Comparison of ENCODE assay signal across 13 mouse cellular contexts in the genomic region with DNA sequence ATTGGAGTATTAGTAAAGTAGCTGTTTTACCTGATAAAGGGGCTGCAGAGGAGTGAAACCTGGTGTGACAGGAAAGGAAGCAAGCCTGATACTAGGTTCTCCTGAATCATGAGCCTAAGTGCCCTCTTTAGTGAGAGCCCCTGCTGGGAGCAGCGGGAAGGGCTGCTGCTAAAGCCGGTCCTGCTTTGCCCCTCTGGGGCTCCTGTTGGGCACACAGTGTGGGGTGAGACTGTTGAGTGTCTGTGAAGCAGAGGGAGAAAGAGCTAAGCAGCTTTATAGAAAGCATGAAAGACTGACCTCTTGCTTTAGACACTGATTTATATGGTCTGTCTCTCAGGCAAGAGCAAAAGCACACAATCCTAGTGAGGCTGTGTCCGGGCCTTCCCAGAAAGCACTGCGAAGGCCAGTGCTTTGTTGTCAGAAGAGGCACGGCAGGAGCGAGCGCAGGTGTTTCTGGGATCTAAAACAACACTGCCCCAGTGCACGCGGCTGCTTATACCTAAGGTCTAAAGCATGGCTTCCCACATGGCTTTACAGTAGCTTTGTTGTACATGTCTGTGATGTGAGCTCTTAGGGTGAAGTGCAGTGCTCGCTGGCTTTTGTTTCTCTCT. TPM values are rescaled to one million over a fixed set of nuclear protein-coding genes. Genes with fewer than 3 reads are reported as not detected.
A peak's percentile ranks its signal among the peaks of the same experiment; 100 is the strongest.
DNase-seq lines count a peak whose midpoint lies in the region; ATAC-seq and TF ChIP-seq lines count a peak whose summit lies in the region.
"Had no signal": no experiment of that assay in that cellular context is flagged by ENCODE, and none has a peak within 500 bp of the region (broad histone marks: within the 10 kb centered on the region; RNA-seq: fewer than 3 reads in every experiment).

No protein-coding gene starts in this region.

- no peaks in the 10 kb centered on the region for H3K9me3 ChIP-seq in forebrain, embryonic 14.5 days (replicated peaks; ENCODE audit: control insufficient read depth, low read length)
- H3K9me3 ChIP-seq in midbrain, embryonic 11.5 days (ENCODE audit: control insufficient read depth, low read length), result no peaks in the 10 kb centered on the region

- no peak overlapping the region for H3K9ac ChIP-seq in forebrain, embryonic 14.5 days (ENCODE audit: low read length)
- H3K9ac ChIP-seq in midbrain, embryonic 11.5 days (ENCODE audit: low read length), result 0 out of 2 replicates have a peak overlapping the region, but pooled peaks have one; percentile 7

- H3K27me3 ChIP-seq in forebrain, embryonic 14.5 days (replicated peaks; ENCODE audit: control insufficient read depth, insufficient read depth, low read length), result no peaks in the 10 kb centered on the region
- H3K27me3 ChIP-seq in midbrain, embryonic 11.5 days (ENCODE audit: control insufficient read depth, insufficient read depth, low read length), result no peaks in the 10 kb centered on the region

- peaks cover 7% of the 10 kb centered on the region; the same call in 1 of the 2 replicates for H3K4me1 ChIP-seq in forebrain, embryonic 14.5 days (ENCODE audit: control insufficient read depth, insufficient read depth, low read length)
- H3K4me1 ChIP-seq in midbrain, embryonic 11.5 days (ENCODE audit: control insufficient read depth, insufficient read depth, low read length), result peaks cover 13% of the 10 kb centered on the region

- H3K36me3 ChIP-seq in forebrain, embryonic 14.5 days (ENCODE audit: control insufficient read depth, insufficient read depth, low read length), result no peaks in the 10 kb centered on the region
- H3K36me3 ChIP-seq in midbrain, embryonic 11.5 days (ENCODE audit: control insufficient read depth, insufficient read depth, low read length), result no peaks in the 10 kb centered on the region
- H3K36me3 ChIP-seq: G1E had no signal

- H3K4me2 ChIP-seq in forebrain, embryonic 14.5 days (ENCODE audit: low read length), result peak overlapping the region; percentile 17; the same call in 1 of the 2 replicates
- H3K4me2 ChIP-seq in midbrain, embryonic 11.5 days, result no peak overlapping the region

- peak; percentile 23; the same call in 1 of the 2 replicates for TF ChIP-seq CTCF in layer of hippocampus, adult 2 months (conservative IDR thresholded peaks at IDR 0.05)

- no peak overlapping the region for H3K4me3 ChIP-seq in layer of hippocampus, adult 2 months
- no peak overlapping the region for H3K4me3 ChIP-seq in forebrain, embryonic 14.5 days (ENCODE audit: low read depth, low read length)
- H3K4me3 ChIP-seq in midbrain, embryonic 11.5 days (ENCODE audit: low read depth, low read length), result no peak overlapping the region

- DNase-seq in layer of hippocampus, adult 2 months (ENCODE audit: low spot score in 2 of 2), result no peak
- DNase-seq in layer of hippocampus, postnatal 25 days (ENCODE audit: extremely low spot score in 1 of 2, low spot score in 1 of 2), result no peak
- peak; percentile 40 for DNase-seq in forebrain, embryonic 14.5 days (ENCODE audit: low spot score)
- peak; percentile 89 for DNase-seq in midbrain, embryonic 11.5 days (ENCODE audit: low spot score, missing footprints)
- no peak for DNase-seq in left cerebral cortex, adult 8-10 months (ENCODE audit: low spot score in 2 of 2)
- DNase-seq in urinary bladder, postnatal 25 days (ENCODE audit: low spot score), result no peak
- DNase-seq in spleen, postnatal 10 days (ENCODE audit: low spot score in 2 of 2), result no peak
- DNase-seq: cerebellum, postnatal 25 days; left cerebral cortex, postnatal 4 days; lung, postnatal 10 days; thymus, postnatal 14 days had no signal

- peak; percentile 62 for ATAC-seq in forebrain, embryonic 14.5 days
- ATAC-seq in midbrain, embryonic 11.5 days (ENCODE audit: low FRiP score), result peak; percentile 66
- ATAC-seq: intestine, embryonic 16.5 days had no signal

- no peak overlapping the region for H3K27ac ChIP-seq in layer of hippocampus, adult 2 months
- peak overlapping the region; percentile 22; the same call in 1 of the 2 replicates for H3K27ac ChIP-seq in forebrain, embryonic 14.5 days (ENCODE audit: low read depth, low read length)
- peak overlapping the region; percentile 17; the same call in 1 of the 2 replicates for H3K27ac ChIP-seq in midbrain, embryonic 11.5 days (ENCODE audit: low read depth, low read length)

- WGBS in forebrain, embryonic 14.5 days, result 7% methylated on average over 10 of the region's 10 CpGs
- 17% methylated on average over 10 of the region's 10 CpGs for WGBS in midbrain, embryonic 11.5 days

RNA-seq across cellular contexts. Expression of gene Plekha5, which starts 21.1 kb away (rescaled TPM):
- 100 to 1,000 TPM; 109 to 125 TPM for total RNA-seq in layer of hippocampus, adult 2 months (2021)
- 100 to 1,000 TPM in 1 of 2 experiments, 10 to 100 TPM in 1; 78.0 to 107 TPM for total RNA-seq in layer of hippocampus, postnatal 25 days (2021)
- polyA plus RNA-seq in forebrain, embryonic 14.5 days (2014; fragmentation: Nextera tagmentation; extraction: Ambion mirVana), result 26.5 and 27.9 TPM in 2 replicates
- 56.9 and 57.2 TPM in 2 replicates for polyA plus RNA-seq in midbrain, embryonic 11.5 days (2014; fragmentation: Nextera tagmentation; extraction: Ambion mirVana)
- 100 to 1,000 TPM; 124 to 132 (median 127) TPM for total RNA-seq in left cerebral cortex, adult 8-10 months (2022)
- polyA plus RNA-seq: G1E had no signal

Comparison
In these comparisons a context has a peak if more than half of its experiments do, and no peak if none do; other contexts are left out.
1. DNase-seq: peak in forebrain, embryonic 14.5 days (single experiment) and midbrain, embryonic 11.5 days (single experiment); none in layer of hippocampus, adult 2 months (0 of 2), layer of hippocampus, postnatal 25 days (0 of 2), left cerebral cortex, adult 8-10 months (0 of 2), urinary bladder, postnatal 25 days (single experiment) and spleen, postnatal 10 days (0 of 2).